Mouse (Mus musculus) ES-E14 (cell line): ENCODE results near the gene Nfkb1. TPM values are rescaled to one million over a fixed set of nuclear protein-coding genes. Genes with fewer than 3 reads are reported as not detected.
A peak's percentile ranks its signal among the peaks of the same experiment; 100 is the strongest.

ENCODE experiments used
- DNase-seq: peaks from one replicate; pipeline ENCODE4 v3.0.0-alpha.2; 2013; ENCODE audit warnings: low read depth, low spot score
- H3K27ac ChIP-seq: 2 replicates; pipeline ENCODE4 v1.5.1; 2012; ENCODE audit warnings: low read depth, mild to moderate bottlenecking, low read length, moderate library complexity, mixed read lengths; ENCODE audit not compliant: poor library complexity, insufficient read depth, severe bottlenecking
- H3K36me3 ChIP-seq: 2 replicates; pipeline ENCODE4 v1.6.1; 2012; ENCODE audit warnings: mild to moderate bottlenecking, low read length, moderate library complexity, mixed read lengths; ENCODE audit not compliant: control insufficient read depth, poor library complexity, insufficient read depth, severe bottlenecking
- H3K4me1 ChIP-seq, 2 experiments: fragments of 150-350 bp in 1 of 2; sonication (generic) in 1 of 2; 2 replicates each; pipeline ENCODE4 v1.6.1; 2012; ENCODE audit warnings: low read length in 2 of 2, mild to moderate bottlenecking in 1 of 2, mixed read lengths in 1 of 2; ENCODE audit not compliant: control insufficient read depth in 2 of 2, insufficient read depth in 2 of 2, poor library complexity in 1 of 2
- H3K4me3 ChIP-seq, 2 experiments: fragments of 150-350 bp in 1 of 2; sonication (generic) in 1 of 2; 2 replicates each; pipeline ENCODE4 v1.5.1; 2012; ENCODE audit warnings: low read length in 2 of 2, low read depth in 1 of 2, mild to moderate bottlenecking in 1 of 2, mixed read lengths in 1 of 2; ENCODE audit not compliant: insufficient read depth in 1 of 2, poor library complexity in 1 of 2, severe bottlenecking in 1 of 2
- H3K9ac ChIP-seq: 2 replicates; pipeline ENCODE4 v1.6.1; 2012; ENCODE audit warnings: low read depth, mild to moderate bottlenecking, low read length, mixed read lengths; ENCODE audit not compliant: poor library complexity, insufficient read depth, severe bottlenecking
- H3K9me3 ChIP-seq: fragments of 150-350 bp; sonication (generic); 2 replicates; pipeline ENCODE4 v1.6.1; 2012; ENCODE audit warnings: low read depth, mild to moderate bottlenecking, low read length; ENCODE audit not compliant: control insufficient read depth, insufficient read depth
- CHD2 ChIP-seq: IDR thresholded peaks from 2 replicates; pipeline ENCODE4 v1.6.1; 2014; ENCODE audit warnings: mild to moderate bottlenecking, low read depth, low read length, inconsistent platforms
- HCFC1 ChIP-seq: IDR thresholded peaks from 2 replicates; pipeline ENCODE4 v1.6.1; 2012; ENCODE audit warnings: low read length, inconsistent platforms, borderline replicate concordance; ENCODE audit not compliant: insufficient read depth
- MAFK ChIP-seq: IDR thresholded peaks from 2 replicates; pipeline ENCODE4 v1.6.1; 2014; ENCODE audit warnings: mild to moderate bottlenecking, low read depth, low read length, inconsistent platforms; ENCODE audit not compliant: insufficient read depth
- ZC3H11A ChIP-seq: IDR thresholded peaks from 2 replicates; pipeline ENCODE4 v1.6.1; 2012; ENCODE audit warnings: low read depth, mild to moderate bottlenecking, inconsistent platforms, low read length, borderline replicate concordance
- ZNF384 ChIP-seq: IDR thresholded peaks from 2 replicates; pipeline ENCODE4 v1.6.1; 2012; ENCODE audit warnings: low read depth, low read length, inconsistent platforms
- in situ Hi-C, 2 experiments: fragments of 600-800 bp; cut with MboI; formaldehyde crosslinking; loops; one replicate each; pipeline ENCODE4 v1.15.1; 2025; ENCODE audit warnings: low sequenced_read_pairs in 2 of 2, inconsistent platforms in 1 of 2; ENCODE audit not compliant: unreplicated experiment in 2 of 2
- total RNA-seq: library from RNA; depleted of rRNA; stranded (reverse); fragments of 300-350 nt; gene quantifications from 2 replicates; pipeline ENCODE4 v1.2.3, GENCODE M21; 2012

Gene Nfkb1
- total RNA-seq, 1 experiment: 35.0 TPM

- Histone ChIP-seq H3K36me3 (peaks cover 2% of the 10 kb centered on the region; the same call in 1 of the 2 replicates), H3K4me1 (peaks cover 4 to 10% of the 10 kb centered on the region in 2 experiments; a peak in 2 of 4 replicates)
Observed at GRCm38 (mm10) chr3:135607021-135607420, 84.3 kb downstream of the Nfkb1 start.

DNA sequence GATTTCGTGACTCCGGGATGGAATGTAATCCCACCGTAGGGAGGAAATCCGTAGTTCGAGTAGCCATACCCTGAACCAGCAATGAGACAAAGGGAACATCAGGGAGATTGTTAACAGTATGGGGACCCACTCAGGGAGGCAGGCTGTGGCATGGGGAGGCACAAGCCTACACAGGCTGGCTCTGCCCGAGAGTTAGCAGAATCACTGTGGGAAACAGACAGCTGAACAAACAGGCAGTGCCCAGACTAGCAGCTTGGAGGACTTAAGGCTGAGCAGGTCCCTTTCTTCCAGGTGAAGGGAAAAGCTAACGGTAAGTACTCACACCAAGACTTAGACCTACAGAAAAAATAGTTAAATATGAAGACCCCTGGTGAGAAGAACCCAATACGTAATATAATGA is 84.8 kb downstream of the Nfkb1 start:
- Histone ChIP-seq H3K4me1 (peaks cover 4 to 9% of the 10 kb centered on the region in 2 experiments; a peak in 2 of 4 replicates), H3K9me3 (no peaks in the 10 kb centered on the region), H3K9ac (no peak overlapping the region), H3K4me3 (no peak overlapping the region), H3K36me3 (peaks cover 2% of the 10 kb centered on the region; the same call in 1 of the 2 replicates), H3K27ac (no peak overlapping the region)
- no peak for DNase-seq
- TF ChIP-seq ZNF384 (no peak), ZC3H11A (no peak), MAFK (no peak), CHD2 (no peak), HCFC1 (no peak)
- in situ Hi-C loops: no loop called here

More at GRCm38 (mm10) chr3:135607021-135607420, 84.3 kb downstream of the Nfkb1 start:
- in situ Hi-C loops: no loop called here
- H3K4me3 ChIP-seq: no peak overlapping the region
- H3K9ac ChIP-seq: no peak overlapping the region
- H3K27ac ChIP-seq: no peak overlapping the region
- no peaks in the 10 kb centered on the region for H3K9me3 ChIP-seq
- TF ChIP-seq MAFK (no peak), ZC3H11A (no peak), HCFC1 (no peak), CHD2 (no peak), ZNF384 (no peak)
- no peak for DNase-seq

- no peak overlapping the region for H3K4me3 ChIP-seq
- no peak overlapping the region for H3K9ac ChIP-seq
- TF ChIP-seq HCFC1 (no peak), ZC3H11A (no peak), MAFK (no peak), ZNF384 (no peak), CHD2 (no peak)
- H3K4me1 ChIP-seq: peaks cover 4 to 9% of the 10 kb centered on the region in 2 experiments; a peak in 2 of 4 replicates
- no peaks in the 10 kb centered on the region for H3K9me3 ChIP-seq
- H3K27ac ChIP-seq: no peak overlapping the region
- in situ Hi-C loops: no loop called here
- no peak for DNase-seq
- peaks cover 2% of the 10 kb centered on the region; the same call in 1 of the 2 replicates for H3K36me3 ChIP-seq
Observed at GRCm38 (mm10) chr3:135605474-135605873, 85.9 kb downstream of the Nfkb1 start.

DNA sequence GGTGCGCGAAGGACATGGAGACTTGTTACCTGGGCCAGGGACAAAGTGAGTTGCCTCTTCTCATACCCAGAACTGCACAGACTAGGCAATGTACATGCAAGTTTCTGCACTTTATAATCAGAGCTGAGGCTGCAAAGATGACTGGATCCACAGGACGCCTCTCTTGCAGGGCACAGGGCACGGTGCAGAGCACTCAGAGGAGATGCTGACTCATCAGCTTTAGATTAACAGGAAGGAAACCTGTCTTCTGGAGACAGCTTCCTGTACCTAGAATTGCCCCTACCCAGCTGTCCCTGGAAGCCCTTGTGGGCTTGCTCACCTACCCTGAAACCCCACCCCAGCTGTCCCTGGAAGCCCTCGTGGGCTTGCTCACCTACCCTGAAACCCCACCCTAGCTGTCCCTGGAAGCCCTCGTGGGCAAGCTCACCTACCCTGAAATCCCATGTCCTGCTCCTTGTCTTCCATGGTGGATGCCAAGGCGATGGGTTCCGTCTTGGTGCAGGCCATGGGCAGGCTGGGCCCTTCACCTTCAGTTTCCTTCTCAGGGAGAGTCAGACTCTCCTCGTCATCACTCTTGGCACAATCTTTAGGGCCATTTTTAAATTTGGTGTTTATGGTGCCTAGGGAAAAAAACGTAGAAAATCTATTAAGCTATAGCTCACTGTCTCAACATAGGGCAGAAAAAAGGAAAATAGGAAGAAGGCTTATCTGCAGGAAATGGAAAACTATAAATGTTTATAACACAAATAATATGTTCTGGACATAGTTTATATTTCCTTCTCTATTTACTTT is 86.5 kb downstream of the Nfkb1 start:
- DNase-seq: no peak
- Histone ChIP-seq H3K9ac (no peak overlapping the region), H3K36me3 (peaks cover 2% of the 10 kb centered on the region; the same call in 1 of the 2 replicates), H3K4me3 (no peak overlapping the region), H3K4me1 (peaks cover 4 to 9% of the 10 kb centered on the region in 2 experiments; a peak in 2 of 4 replicates), H3K27ac (no peak overlapping the region), H3K9me3 (no peaks in the 10 kb centered on the region)
- TF ChIP-seq CHD2 (no peak), MAFK (peak; percentile 84)
- in situ Hi-C loops: no loop called here
